Mouse (Mus musculus) CD4-positive helper T cell, adult 2 months (primary cell): Measurements from ENCODE around the gene Aatf.
"Not testable (repeated sequence)": the region's sequence is repeated elsewhere in the genome, so short reads cannot be mapped to it uniquely, and the experiment has no call there.

Experiments
- DNase-seq: peaks from one replicate; pipeline ENCODE4 v3.0.0-alpha.2; 2012; ENCODE audit warnings: low read depth, missing footprints, low spot score

The Aatf gene

DNA sequence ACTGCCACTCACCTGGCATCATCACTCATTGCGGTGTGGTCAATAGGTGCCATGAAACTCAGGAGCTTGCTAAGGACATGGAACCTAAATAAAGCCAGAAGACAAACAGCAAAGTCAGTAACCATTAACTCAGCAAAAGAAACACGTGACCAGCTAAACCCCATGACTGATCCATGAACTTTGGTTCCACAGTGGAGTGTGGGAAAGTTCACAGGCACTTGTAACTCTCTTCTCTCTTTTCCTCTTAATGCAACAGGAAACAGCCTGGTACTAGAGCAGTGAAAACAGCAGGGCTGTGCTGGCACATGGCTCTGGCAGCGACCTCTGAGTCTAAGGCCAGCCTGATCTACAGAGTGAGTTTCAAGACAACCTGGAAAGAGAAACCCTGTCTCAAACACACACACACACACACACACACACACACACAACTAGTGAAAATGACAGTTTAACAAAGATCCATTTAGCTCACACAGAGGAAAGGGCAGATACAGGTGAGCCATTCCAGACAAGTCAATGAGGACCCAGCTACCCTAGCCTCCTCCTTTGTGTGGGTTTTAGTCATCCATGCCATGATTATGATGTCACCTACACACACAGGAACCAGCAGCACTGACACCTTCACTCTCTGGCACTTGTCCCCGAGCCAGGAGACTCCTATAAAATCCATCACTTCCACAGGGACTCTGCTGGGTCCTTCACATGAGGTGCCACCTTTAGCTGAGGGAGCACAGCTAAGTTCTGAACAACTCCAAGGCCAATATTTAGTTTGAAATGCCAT, 70.6 kb downstream of the Aatf start:
- no peak for DNase-seq

DNA sequence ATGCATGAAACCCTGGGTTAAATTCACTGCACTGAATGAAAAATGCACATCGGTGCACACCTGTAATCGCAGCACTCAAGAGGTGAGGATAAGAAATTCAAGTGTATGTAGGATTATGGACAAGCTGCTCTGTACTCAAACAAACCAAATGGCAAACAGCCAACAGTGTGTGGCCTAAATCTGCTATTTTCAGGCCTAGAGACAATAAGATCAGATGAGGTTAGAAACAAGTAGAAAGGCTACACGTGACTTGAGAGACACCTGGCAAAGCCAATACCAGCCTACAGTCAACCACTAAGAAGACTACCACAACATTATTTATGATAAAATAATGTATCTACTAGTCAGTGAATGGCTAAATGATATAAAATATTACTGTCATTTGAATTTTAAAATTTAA, 72.9 kb downstream of the Aatf start:
- DNase-seq = no peak

DNA sequence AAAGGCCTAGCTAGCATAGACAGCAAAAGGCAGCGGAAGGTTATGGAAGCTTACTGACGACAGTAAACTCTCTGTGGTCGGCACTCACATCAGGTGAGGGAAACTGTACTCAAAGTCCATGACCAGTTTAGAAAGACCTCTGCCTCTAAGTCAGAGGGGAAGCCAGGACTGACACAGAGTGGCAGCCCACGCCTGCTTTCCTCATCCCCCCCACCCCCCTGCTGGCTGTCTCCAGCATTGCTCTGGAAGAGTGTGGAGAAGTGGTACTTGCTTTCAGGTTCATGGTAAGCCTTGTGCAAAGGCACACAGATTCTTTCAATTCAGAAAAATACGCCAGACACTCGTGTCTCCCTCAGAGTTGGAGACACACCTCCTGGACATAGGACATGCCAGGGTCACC, 78.4 kb downstream of the Aatf start:
- DNase-seq = no peak

DNA sequence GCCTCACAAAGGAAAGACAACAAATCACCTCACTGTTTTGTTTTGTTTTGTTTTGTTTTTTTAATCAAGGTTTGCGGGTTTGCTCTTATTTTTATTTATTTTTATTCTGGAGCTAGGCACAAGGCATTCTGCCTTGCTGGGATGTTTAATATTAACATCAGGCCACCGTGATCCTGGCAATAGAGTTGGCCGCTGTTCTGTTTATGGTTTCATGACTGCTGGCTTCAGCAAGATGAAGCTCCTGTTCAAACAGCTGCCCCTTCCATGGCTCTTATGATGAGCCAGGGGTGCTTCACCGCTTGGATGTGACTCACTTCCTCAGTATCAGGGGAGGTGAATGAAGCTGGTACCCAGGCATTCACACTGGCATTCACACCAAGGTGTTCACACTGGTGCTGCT, 83.0 kb downstream of the Aatf start:
- no peak for DNase-seq

DNA sequence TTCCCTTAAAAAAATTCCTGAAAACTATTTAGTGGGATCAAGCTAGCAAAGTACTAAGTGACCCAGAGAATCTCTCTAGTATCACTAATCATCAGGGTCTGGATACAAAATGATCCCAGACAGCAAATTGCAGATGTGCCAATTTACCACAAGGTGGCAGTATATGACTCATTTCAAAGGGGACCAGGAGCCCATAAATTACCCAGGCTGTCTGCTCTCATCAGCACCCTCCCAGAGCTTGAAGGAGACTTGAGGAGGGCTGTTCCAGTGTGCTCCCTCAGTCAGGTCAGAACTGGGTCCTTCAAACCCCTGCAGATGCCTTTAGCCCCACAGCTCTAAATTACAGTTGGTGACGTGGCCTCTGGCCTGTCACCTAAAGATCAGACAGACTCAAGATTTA, 83.7 kb downstream of the Aatf start:
- peak; percentile 48 for DNase-seq

DNA sequence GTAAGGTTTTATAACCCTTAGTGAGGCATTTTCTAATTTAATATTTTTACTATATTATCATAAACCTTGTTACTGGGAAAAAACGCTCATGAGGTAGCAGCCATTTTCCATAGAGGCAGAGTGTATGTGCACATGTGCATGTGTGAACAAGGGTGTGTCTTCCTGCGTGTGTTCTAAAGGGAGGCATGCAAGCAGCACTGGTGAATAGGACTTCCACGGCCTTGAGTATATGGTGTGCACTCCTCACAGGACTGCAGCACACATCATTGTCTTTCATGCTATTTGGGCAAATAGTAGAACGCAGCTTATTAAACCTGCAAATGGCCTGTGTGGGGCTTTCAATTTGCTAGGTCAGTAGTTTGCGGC, 86.7 kb downstream of the Aatf start:
- DNase-seq = no peak

DNA sequence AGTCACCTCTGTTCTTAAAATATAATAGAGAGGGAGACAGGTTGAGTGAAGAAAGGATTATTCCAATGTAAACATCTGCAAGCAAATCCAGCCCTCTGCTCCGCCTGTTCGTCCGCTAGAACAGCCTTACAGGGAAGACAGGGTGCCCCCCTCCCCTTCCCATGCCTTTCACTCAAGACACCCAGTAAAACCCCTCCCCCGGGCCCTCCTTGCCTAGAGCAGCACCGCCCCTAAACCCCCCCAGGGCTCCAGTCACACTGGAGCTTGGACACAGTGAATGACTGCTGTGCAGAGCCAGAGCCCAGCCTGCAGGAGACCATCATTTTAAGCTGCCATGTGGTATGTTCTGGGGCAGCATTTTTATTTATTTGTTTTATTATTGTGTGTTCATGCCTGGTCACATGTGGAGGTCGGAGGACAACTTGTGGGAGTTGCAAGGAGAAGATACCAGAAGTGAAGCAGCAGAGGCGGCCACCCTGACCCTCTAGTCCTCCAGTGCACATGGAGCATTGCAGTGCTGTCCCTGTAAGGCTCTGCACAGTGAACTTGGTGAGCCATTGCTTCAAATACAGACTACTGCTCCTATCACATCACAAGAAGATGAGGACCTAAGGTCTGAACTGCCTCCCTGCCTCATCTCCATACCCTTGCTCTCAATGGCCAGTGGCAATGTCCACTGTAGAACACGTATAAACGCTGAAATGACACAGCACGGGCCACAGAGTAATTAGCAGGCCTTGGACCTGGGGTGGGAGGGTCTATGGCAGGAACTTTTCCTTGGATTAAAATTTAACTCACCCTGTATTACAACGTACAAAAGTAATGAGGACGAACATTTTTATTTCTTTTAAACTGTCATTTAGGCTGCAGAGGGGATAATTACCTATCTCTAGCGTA, 87.3 kb downstream of the Aatf start:
- DNase-seq = no peak

DNA sequence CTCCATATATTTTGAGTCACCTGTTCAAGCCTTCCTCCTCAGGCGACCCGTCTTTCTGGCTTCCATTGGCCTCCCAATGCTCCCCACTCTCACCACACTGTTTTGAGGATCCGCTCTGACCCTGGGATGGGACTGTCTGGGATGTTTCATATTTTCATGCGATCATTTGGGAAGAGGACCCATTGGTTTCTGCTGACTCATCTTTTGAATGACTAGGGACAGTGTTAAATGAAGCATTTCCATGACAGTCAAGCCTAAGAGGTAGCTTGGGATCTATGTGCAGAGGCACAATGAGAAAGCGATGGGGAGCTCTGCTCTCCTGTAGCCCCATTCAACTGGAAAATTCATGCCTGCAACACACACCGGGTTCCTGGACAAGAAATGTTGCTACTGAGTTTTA, 92.5 kb downstream of the Aatf start:
- DNase-seq = no peak

DNA sequence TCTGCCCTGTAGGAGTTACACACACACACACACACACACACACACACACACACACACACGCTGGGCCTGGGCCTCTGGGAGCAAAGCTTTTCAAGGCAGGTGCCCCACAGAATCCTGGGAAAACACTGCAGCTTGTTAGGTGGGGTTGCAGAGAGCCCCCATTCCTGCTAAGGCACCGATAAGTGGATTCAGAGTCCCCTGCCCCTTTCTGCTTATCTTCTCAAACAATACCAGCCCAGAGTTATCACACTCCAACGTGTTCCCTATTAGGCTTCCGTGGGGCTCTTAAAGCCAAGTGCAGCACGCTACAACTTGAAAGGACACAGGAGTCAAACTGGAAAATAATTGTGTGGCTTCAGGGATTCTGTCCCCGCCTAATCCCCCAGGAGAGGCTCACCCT, 100.2 kb downstream of the Aatf start:
- DNase-seq = no peak

DNA sequence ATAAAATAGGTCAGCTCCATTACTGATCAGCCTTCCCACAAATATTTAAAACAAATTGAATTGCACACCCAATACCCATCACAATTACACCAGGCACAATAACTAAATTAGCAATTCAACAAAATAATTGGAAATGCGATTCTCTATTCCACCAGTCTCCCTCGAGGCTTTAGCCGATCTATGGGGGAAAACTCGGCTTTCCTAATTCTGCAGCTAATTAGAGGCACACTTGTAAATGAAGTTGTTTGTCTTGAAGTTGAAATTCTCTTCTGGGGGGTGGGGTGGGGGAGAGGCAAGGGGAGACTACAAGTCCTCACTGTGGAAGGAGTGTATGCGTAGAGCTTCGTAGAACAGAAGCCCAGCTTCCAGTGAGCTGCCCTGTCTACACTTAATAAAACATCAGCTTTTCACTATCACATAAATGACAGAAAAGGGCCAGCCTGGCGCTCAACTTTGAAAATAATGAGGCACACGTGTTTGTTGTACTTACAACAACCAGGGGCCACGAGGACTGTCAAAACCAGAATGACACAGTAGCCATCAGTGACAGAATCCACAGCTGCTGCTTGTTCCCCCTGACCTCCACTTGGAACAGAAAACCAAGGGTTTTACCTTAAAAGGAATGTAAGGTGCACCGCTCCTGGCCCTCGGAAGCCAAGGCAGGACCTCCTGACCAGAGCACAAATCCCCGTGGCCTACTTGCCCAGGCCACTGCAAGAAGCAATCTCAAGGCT, 101.0 kb downstream of the Aatf start:
- no peak for DNase-seq

DNA sequence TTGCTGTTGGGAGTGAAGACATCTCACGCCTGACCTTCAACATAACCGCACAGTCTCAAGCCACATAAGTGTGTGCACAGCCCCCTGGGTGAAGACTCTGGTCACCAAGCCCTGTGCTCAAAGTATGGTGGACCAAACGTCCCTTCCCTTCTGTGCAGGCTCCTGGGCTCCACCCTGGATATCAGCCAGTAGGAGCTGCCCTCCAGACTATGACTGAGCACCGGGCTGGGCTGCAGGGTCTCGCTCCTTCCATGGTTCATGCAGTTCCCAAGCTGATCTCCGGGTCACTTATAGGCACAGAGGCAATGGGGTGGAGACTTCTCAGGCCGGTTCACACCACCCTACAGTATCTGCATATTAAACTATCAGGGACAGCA, 101.7 kb downstream of the Aatf start:
- DNase-seq = no peak

DNA sequence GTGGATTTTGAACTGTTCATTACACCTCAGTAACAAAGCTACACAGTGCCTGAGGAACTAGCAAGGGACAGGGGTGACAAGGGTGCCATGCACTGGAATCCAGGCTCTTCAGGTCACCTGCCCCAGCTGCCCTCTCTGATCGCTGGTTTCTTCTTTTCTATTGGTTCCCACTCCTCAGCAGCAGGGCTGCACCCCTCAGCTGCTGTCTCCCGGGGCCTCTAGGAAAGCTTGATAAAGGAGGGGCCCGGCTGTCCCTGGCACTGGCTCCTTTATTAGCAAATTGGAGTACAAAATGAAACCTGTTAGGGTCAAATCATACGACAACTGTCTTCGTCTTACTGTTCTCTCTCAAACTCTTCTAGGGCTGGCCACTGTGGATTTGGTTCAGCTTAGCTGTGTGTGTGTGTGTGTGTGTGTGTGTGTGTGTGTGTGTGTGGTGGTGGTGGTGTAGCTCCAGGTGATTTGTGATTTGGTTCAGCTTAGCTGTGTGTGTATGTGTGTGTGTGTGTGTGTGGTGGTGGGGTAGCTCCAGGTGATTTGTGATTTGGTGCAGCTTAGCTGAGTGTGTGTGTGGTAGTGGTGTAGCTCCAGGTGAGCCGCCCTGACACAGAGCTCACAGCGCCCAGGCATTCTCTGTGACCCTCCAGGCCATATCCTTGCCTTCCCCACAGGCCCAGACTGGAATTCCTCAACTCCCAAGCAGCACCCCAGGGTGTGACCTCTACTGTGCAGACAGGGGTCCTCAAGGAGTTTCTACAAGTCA, 102.3 kb downstream of the Aatf start:
- DNase-seq = no peak

DNA sequence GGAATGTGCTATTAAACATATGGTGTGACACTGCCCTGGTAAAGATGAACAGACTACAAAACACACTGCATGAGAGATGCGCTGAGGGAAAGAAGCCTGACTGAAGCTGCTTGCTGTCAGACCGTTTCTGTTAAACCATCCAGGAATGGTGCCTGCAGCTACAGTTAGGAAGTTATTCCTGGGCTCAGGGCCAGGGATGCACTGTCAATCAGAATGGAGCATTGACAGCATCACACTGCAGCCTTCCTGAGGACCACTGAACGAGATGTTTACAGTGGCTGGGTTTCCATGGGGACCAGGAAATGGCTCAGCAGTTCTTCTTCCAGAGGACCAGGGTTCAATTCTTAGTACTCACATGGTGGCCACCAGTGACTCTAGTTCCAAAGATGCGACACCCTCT, 102.9 kb downstream of the Aatf start:
- no peak for DNase-seq

DNA sequence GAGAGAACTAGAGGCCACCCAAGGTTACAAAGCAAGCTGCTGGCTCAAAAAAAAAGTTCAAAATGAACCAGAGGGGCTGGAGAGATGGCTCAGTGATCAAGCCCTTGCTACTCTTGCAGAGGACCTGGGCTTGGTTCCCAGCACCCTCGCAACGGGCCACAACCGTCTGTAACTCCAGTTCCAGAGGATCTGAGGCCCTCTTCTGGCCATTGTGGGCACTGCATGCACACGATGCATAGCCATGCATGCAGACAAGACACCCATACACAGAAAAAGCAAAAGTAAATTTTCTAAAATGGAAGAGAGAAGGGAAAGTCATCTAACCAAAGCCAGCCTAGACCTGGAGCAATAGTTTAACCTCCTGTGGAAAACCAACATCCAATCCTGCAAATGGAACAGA, 106.6 kb downstream of the Aatf start:
- DNase-seq = no peak

DNA sequence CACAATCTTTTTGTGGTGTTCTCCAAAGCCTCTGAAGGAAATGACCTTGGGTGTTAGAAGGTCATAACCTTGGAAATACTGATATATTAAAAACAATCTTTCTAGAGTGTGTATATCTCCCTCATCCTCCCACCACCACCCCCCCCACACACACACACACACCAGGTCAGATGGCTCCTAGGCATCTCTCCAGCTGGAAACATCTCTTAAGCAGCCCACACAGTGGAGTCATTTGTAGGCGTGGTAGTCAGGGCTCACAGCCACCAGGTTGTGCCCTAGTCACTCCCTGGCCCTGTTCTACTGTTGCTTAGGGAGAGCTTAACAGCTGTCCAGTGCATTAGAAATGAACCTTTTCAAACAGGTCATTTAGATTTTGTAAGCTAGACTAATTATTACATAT, 118.3 kb downstream of the Aatf start:
- no peak for DNase-seq

DNA sequence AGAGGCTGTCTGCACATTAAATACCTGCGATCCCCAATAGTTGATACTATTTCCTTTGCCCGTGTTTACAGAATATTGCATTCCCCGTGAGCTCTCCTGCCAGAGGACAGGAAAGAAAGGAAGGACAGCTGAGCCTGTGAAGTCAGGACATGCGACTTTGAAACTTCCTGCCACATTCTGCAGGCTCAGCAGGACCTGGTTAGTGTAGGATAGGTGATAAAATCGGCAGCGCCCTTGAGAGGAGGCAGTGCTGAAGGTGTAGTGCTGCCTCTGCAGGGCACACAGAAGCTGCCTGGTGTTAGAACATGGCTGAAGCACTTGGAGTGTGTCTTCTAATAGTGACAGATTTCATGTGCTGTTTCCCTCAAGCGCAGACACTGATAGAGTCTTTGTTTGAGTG, 119.8 kb downstream of the Aatf start:
- DNase-seq = no peak

DNA sequence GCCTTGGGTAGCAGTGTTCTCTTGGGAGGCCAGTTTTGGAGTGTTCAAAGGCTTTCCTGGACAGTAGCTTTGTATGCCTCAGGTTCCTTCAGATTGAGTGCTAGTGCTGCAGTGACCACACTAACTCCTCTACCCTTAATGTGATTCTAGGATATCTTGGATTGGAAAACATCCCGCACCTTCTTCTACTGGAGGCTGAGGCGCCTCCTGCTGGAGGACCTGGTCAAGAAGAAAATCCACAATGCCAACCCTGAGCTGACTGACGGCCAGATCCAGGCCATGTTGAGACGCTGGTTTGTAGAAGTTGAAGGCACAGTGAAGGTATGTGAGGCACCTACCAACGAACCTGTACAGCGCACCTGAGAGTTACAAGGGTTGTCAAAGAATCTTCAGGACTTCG, 121.3 kb downstream of the Aatf start:
- DNase-seq = not testable (repeated sequence)

DNA sequence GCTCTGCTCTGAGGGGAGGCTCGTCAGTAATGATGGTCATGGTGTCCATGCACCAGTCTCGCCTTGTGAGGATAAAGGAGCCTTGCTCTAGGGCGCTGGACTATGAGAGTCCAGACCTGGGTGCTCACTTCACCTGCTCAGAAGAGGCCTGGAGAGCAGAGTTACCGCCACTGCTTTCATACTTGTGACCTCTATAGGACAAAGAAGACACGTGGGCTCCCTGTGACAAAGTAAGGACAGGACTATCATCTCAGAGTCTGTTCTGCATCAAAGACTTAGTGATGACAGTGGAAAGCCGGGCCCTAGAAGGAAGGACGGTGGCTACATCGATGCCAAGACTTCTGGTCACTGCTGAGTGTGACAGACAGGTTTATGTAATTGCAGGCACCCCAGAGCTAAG, 122.2 kb downstream of the Aatf start:
- no peak for DNase-seq

DNA sequence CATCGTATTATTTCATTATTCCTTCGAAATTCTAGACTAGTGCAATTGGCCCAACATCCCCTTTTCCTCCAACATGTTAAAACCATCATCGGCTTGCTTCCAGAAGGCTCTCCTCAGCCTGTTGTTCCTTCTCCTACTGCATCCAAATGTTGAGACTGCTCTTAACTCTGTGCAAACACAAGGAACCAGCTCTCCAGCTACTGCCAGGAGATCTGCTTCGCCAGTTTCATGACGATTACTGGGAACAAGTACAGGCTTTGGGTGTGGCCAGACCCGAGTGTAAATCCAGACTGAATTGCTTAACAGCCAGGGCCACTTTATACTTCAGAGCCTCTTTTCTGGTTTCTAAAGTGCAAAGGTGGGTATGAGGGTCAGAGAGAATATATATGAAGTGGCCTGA, 124.0 kb downstream of the Aatf start:
- no peak for DNase-seq

DNA sequence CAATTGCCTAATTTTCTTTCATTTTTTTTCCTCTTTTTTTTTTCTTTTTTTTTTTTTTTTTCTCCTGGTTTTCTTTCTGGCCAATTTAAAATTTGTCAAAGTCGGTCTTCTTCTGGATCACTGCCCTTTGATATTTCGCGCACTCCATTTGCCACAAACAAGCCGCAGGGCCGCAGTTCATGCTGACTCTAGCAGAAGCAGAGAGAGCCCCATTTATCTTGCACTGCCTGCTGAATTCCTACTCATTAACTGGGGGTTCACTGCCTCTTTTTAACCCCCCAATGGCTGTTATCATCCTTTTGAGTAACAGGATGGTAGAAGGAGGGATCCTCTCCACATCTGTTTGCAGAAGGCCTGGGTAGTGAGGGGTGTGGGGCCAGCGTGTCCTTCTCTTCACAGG, 129.4 kb downstream of the Aatf start:
- DNase-seq = no peak

DNA sequence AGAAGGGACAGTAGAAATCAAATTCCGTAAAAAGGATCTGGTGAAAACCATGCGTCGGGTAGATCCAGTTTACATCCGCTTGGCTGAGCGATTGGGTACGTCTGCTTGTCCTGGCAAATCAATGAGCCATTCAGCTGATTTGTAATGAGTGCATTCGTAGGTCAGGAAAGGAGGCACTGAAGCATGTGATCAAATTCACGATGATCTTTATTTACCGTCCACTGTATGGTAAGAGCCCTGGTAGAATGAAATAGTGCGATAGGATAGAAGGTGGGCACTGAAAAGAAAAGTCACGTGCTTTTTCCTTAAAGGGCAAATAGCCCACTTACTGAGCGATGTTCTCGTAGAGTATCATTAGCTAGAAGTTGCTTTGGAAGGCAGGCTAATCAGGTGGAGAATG, 130.9 kb downstream of the Aatf start:
- DNase-seq = no peak
